Mouse (Mus musculus) lung, postnatal 25 days (tissue): ENCODE data around the gene Mcl1.
A peak's percentile ranks its signal among the peaks of the same experiment; 100 is the strongest.
"Not testable (repeated sequence)": the region's sequence is repeated elsewhere in the genome, so short reads cannot be mapped to it uniquely, and the experiment has no call there.

ENCODE experiments used
- DNase-seq: peaks from one replicate; pipeline ENCODE4 v3.0.0; 2022; ENCODE audit warnings: low spot score

The Mcl1 gene

GRCm38 (mm10) chr3:95650276-95651032 is 8.1 kb upstream of the Mcl1 start:
- peak; percentile 90 for DNase-seq

DNA sequence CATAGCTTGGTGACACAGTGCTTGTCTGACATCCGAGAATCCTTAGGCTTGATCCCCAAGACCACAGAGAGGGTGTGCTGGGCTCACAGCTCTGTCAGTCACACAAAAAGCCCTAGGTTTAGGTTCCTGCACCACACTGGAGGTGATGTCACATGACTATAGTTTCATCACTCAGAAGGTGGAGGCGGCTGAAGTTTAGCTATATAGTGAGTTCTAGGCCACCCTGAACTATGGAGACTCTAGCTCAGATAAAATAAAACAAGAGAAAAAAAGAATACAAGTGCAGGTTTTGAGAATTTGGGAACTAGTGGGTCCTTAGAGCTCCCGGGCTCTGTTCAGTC is 7.6 kb upstream of the Mcl1 start:
- DNase-seq, result no peak

- no peak for DNase-seq
Observed at GRCm38 (mm10) chr3:95651391-95652203, 7.0 kb upstream of the Mcl1 start.

- DNase-seq, result no peak
Observed at GRCm38 (mm10) chr3:95652204-95652811, 6.3 kb upstream of the Mcl1 start.

- DNase-seq, result no peak
Observed at GRCm38 (mm10) chr3:95652871-95653270, 5.7 kb upstream of the Mcl1 start.

DNA sequence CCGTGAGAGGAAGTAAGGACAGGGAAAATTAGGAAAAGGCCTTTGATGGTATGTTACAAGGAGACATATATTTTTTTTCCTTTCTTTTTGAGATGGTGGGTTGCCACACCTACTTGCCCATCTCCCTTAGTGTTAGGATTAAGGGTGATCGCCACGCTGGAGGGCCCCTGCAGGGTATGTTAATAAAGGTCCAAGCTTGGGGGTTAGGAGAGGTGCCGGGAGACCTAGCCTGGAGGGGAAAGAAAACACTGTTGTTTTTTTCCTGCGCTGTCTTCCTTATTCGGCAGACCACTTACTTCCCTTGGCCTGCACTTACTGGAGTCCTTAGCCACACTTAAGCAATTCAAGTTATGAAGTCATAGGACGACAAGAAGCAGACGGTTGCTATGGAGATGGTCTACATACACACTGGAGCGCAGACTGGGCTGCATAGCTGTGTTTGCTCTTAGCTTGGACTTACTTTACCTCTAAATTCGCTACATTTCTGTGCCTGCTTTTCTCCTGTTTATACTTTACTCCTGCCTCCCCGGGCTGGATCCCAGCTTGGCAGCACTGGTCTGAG is 5.0 kb upstream of the Mcl1 start:
- peak; percentile 92 for DNase-seq

GRCm38 (mm10) chr3:95654371-95654770 is 4.2 kb upstream of the Mcl1 start:
- not testable (repeated sequence) for DNase-seq

- no peak for DNase-seq
Observed at GRCm38 (mm10) chr3:95655437-95655836, 3.2 kb upstream of the Mcl1 start.

- no peak for DNase-seq
Observed at GRCm38 (mm10) chr3:95657108-95657507, 1.5 kb upstream of the Mcl1 start.

DNA sequence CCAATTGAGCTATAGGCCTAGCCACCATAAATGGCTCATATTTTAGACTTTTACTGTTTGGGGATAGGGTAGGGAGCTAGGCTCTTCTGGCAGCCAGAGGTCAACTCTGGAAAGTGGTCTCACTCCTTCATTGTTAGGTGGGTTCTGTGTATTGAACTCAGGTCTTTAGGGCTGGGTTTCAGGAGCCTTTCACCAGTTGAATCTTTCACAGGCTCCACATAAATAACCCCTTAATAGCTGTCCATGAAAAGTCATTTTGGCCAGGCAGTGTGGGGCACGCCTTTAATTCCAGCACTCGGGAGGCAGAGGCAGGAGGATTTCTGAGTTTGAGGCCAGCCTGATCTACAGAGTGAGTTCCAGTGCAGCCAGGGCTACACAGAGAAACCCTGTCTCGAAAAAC is 877 bp upstream of the Mcl1 start:
- no peak for DNase-seq

GRCm38 (mm10) chr3:95658868-95659712 is 502 bp downstream of the Mcl1 start:
- DNase-seq, result peak; percentile 89

- DNase-seq, result no peak
Observed at GRCm38 (mm10) chr3:95659948-95660347, 1.4 kb downstream of the Mcl1 start.

GRCm38 (mm10) chr3:95660788-95661478 is 2.3 kb downstream of the Mcl1 start:
- DNase-seq, result no peak

DNA sequence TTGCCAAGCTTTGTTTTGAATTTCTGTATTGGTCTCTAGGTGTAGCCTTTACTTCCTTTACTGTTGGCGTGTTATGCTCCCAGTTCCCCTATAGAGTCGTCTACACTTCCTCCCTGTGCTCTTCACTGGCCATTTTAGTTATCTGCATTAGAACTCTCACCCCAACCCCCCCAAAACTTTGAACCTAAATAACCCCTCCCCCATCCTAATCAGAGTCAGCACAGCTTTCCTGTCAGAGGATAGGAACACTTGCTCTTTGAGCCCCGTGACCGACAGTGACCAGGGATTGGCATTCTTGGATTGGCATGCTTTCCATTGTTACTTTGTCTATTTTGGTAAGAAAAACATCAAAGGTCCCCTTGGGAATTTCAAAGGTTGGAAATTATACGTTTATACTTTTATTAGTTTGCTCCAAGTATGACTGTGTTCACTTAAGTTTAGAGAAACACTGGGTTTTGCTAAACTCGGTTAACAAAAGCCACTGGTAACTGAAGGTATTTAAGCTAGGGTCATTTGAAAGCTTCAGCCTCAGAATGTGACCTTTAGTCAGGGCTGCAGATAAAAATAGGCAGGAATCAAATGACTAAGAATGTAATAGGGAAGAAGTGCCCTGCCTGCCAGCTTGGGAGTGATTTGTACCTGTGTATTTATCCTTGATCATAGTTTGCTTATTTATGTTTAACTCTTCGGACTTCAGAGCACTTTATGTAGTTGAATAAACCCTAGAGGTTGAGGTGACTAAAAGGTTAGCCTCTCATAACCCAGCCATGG is 3.5 kb downstream of the Mcl1 start:
- DNase-seq, result no peak

DNA sequence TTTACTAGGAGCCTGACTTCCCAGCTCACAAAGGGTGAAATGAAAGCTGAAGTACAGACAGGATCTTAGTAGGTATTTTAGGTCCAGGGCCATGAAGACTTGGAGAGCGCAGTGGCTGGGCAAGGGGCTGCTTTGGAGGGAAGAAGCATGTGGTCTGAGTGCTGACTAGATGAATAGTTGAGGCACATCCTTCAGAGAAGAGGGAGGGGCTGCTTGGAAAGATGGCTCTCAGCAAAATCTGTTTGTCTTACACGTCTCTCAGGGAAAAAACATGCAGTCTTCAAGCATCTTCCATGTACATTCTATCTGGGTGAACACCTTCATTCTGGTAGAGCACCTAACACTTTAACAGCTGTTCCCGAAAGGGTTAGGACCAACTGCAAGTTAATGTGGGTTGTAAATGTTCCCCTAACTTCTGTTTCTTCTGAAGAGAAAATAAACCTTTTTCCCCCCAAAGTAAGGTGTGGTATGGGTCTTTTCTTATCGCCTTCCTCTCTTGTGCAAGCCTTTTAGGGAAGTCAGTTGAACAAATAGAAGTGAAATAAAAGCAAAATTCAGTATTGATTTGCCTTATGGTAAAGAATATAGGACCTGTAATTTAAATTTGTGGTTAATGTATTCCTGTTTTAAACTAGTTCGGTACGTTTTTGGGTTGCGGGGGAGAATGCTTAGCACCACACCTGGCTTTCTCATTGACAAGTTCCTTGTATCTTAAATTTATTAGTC is 4.3 kb downstream of the Mcl1 start:
- DNase-seq, result no peak

- no peak for DNase-seq
Observed at GRCm38 (mm10) chr3:95663486-95663885, 4.9 kb downstream of the Mcl1 start.

- no peak for DNase-seq
Observed at GRCm38 (mm10) chr3:95663969-95664608, 5.5 kb downstream of the Mcl1 start.

DNA sequence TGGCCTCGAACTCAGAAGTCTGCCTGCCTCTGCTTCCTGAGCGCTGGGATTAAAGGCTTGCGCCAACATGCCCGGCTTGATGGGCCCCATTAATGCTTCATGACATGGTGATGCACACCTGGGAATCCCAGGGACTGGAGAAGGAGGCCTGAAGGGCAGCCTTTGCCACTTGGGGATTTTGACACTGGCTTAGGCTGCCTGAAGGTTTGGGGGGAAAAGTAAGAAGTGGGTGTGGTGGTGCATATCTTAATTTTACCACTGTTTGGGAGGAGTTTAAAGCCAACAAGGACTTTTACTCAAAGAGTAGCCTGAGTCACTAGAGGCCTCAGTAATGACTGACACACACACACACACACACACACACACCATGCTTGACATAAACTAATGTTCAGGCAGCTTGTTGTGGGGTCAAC is 6.4 kb downstream of the Mcl1 start:
- no peak for DNase-seq
